Mouse (Mus musculus) v-Abl transformed pro-B cells (cell line): ENCODE measurements at regions not wholly inside any gene's neighbourhood (a gene's known extent, or its start where the extent isn't known, plus 50 kb on each side); places are given as distances from the start of the nearest gene placed in this dataset.

Experiments
- in situ Hi-C, 2 experiments: fragments of 400-800 bp; cut with MboI; formaldehyde crosslinking; loops; one replicate each; pipeline ENCODE4 v1.15.1; 2025; ENCODE audit not compliant: unreplicated experiment in 2 of 2

DNA sequence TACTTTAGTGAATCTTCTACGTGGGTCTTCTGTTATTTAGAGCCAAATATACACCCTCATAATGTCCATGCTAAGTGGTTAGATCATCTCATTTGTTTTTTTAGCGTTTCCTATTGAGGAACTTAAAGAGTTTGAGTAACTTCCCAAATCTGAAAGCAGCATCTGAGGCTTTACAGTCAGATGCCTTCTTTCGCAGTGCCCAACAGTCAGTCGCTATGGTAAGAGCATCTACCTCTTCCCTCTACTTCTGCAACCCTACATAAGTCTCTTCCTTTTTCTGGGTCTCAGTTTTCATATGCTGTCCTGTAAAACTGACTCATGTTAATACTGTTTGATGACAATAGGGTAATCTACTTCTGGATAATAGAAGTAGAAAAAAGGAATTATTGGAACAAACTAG is 146.8 kb downstream of the Ktn1 start:
- in situ Hi-C loops = no loop called here

DNA sequence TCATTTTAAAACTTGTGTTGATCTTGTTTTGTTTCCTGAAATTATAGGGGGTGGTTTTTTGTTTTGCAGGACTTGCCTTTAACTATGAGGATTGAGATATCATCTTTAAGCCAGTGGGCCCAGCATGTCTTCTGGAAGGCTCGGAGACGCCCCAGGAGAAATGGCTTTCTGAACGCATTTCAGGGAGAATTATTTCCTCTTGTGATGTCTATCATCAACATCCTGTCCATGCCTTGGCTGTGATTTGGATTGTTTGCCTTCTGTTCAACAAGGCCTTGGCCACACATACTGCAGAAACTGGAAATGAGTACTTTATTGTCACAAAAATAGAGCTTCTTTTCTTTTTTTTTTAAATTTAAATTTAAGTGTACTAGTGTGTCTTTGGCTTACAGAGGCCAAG is 150.0 kb downstream of the Ktn1 start:
- in situ Hi-C loops = no loop called here

GRCm38 (mm10) chr14:47799564-47799963 is 151.3 kb downstream of the Ktn1 start:
- in situ Hi-C loops = no loop called here

GRCm38 (mm10) chr14:47805202-47805601 is 157.0 kb downstream of the Ktn1 start:
- in situ Hi-C loops = no loop called here

GRCm38 (mm10) chr14:47805771-47806535 is 157.7 kb downstream of the Ktn1 start:
- in situ Hi-C loops = no loop called here

GRCm38 (mm10) chr14:47808097-47808910 is 160.1 kb downstream of the Ktn1 start:
- in situ Hi-C loops = no loop called here

- in situ Hi-C loops = no loop called here
These were observed 170.0 kb downstream of the Ktn1 start for GRCm38 (mm10) chr14:47818224-47818623.

GRCm38 (mm10) chr14:47818641-47819040 is 170.4 kb downstream of the Ktn1 start:
- in situ Hi-C loops = no loop called here

GRCm38 (mm10) chr14:47820571-47821143 is 172.4 kb downstream of the Ktn1 start:
- in situ Hi-C loops = no loop called here

DNA sequence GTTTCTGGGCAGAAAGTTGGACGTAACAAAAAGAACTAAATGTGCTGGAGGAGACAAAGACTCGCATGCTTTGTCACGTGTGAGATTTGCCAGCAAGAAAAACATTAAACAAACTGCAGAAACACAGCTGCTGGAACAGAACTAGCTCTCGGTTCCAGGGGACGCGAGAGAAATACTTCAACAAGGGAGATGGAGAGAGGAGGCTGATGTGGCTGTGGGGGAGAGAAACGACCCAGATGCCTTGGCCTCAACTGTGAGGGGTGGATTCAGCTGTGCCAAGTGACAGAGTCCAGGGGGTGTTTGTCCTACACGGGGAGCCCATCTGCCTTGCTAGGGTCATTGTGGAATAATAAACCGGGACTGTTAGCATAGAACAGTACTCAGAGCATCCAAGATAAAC is 174.9 kb downstream of the Ktn1 start:
- in situ Hi-C loops = no loop called here

GRCm38 (mm10) chr14:47823696-47824095 is 175.4 kb downstream of the Ktn1 start:
- in situ Hi-C loops = no loop called here

DNA sequence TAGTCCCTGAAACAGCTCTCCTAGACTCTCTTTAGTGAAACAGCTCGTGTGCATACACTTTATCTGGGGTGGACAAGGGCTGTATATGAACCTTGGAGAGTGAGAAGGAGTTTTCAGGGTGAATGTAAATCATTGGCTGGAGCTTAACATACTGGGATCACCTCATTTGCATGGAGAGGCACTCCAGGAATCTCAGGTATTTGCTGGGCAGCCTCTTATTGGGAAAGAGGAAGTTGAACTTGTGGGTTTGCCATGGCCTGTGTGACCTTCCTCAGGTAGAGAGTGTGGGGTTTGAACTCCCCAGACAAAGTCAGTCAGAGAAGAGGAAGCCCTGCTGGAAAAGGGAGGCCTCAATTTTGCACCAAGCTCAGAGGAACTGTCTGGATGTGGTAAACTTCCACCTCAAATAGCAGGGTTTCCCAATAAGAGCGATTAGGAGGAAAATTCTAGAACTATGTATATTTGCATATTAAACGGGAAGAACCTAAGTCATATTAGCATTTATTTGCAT is 177.3 kb downstream of the Ktn1 start:
- in situ Hi-C loops = no loop called here

- in situ Hi-C loops = no loop called here
These were observed 178.3 kb downstream of the Ktn1 start for GRCm38 (mm10) chr14:47826545-47826944.

- in situ Hi-C loops = no loop called here
These were observed 179.4 kb downstream of the Ktn1 start for GRCm38 (mm10) chr14:47827623-47828022.

DNA sequence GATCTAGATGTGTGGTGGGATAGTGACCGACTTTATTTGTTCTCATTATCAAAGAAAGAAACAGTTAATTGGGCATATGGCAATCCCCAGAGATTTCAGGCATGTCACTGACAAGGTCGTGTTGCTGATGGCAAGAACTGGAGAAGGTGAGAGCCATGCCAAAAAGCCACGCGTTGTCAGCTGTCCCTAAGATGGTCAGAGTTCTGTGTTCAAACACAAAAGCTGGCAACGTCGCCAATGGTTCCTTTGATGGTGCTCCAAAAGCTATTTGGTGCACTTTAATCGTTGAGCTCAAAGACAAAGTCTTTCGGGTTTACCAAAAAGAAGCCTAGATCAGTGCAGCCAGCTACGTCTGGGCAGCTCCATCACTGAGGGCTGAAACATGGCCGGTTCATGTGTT is 185.4 kb downstream of the Ktn1 start:
- in situ Hi-C loops = no loop called here

- in situ Hi-C loops = no loop called here
These were observed 187.2 kb downstream of the Ktn1 start for GRCm38 (mm10) chr14:47835408-47835807.

- in situ Hi-C loops = no loop called here
These were observed 191.4 kb downstream of the Ktn1 start for GRCm38 (mm10) chr14:47839493-47840215.

DNA sequence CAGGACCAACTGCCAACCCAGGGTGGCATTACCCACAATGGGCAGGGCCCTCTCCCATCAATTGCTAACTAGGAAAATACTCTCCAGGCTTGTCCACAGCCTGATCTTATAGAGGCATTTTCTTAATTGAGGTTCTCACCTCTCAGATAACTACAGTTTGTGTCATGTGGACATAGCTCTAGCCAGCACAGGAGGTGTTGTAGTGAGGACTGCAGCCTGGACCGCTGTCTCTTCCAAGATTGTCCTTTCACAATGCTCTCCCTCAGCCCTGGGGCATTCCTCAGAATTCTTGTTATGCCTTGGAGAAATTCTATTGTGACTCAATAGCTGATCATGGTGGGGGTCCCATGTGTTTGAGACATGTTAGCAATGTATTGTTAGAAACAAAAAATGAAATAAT is 196.1 kb downstream of the Ktn1 start:
- in situ Hi-C loops = no loop called here

- in situ Hi-C loops = no loop called here
These were observed 200.6 kb downstream of the Ktn1 start for GRCm38 (mm10) chr14:47848861-47849260.

- in situ Hi-C loops = no loop called here
These were observed 208.1 kb downstream of the Ktn1 start for GRCm38 (mm10) chr14:47856280-47856765.

DNA sequence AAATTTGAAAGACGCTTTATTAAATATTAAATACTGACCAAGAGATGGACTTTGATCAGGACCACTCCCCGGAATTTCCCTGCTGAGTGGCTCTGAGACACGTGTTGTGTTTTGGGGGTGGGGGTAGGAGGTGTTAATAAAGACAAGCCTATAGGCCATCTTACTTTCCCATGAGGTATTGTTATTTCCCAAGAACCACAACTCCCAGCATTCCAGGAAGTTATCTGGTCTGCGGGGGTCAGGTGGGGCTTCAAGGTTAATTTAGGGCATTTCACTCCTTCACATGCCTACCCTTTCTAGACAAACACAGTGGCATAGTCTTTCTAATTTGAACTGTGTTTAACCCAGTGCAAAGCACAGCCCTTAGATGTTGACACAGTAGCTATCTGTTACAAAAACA is 209.0 kb downstream of the Ktn1 start:
- in situ Hi-C loops = no loop called here
